Mouse (Mus musculus): ENCODE data around the gene Tdp2.

Gene Tdp2

DNA sequence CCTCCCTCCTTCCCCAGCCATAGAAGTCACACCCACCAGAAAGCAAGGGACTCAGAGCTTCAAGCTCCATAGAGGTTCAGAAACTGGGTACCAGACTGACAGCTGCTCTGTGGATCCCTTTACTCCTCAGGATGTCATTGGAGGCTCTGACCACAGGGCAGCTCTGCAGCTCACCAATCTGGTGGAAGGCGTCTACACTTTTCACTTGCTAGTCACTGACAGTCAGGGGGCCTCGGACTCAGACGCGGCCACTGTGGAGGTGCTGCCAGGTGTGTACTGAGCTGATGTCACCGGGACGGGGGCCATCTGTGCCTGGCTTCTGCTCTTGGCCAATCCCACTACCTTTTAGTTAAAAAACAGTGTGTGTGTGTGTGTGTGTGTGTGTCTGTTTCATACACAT, 50.9 kb downstream of the Tdp2 start:
- DNase-seq = peak; percentile 44

GRCm38 (mm10) chr13:24889554-24889953, 58.1 kb downstream of the Tdp2 start:
- DNase-seq = peak; percentile 78
